Mouse (Mus musculus): ENCODE data around the gene Orai3. TPM values are rescaled to one million over a fixed set of nuclear protein-coding genes. Genes with fewer than 3 reads are reported as not detected.
A peak's percentile ranks its signal among the peaks of the same experiment; 100 is the strongest.

Orai3 gene
- total and polyA plus RNA-seq, 3 experiments, result 10.3 to 16.9 (median 11.6) TPM

DNA sequence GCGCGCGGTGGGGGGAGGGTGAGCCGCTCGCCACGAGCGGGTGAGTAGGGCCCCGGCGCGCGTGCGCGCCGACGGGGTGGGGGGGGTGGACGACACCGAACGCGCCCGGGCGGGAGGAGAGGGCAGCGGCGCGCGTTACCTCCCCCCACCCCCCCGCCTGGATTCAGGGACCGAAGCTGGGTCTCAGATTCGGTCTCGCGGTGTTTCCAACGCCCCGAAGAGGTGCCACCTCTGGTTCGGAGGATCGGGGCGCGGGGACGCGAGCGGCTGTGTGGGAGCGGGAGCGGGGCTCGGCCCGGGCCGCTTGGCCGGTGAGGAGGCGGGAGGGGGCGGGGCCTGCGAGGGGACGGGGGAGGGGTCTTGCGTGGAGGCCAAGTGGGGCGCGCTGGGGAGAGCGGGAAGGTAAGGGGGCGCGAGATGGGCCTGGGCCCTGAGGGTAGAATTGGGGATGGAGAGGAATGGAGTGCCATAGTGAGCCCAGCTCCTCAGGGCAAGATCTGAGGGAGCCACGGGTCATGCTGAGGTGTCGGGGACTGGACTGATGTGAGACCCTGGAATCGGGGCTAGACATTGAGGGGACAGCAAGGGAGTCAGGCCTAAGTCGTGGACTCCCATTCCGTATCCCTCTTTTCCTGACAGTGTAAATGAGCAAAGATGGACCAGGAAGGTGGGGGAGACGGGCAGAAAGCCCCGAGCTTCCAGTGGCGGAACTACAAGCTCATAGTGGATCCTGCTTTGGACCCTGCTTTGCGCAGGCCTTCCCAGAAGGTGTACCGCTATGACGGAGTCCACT is 8.1 kb downstream of the Orai3 start:
- peak; percentile 51 for DNase-seq (ENCODE audit: extremely low read depth)
- Histone ChIP-seq H3K4me3 (replicated peaks in 1 of 3; ENCODE audit: low read depth in 2 of 3, low read length in 2 of 3, poor library complexity in 1 of 3) (peak overlapping the region; percentile 57 to 92 (median 67)), H3K27ac (ENCODE audit: insufficient read depth, low read depth) (peak overlapping the region; percentile 94), H3K79me2 (replicated peaks; ENCODE audit: control insufficient read depth, extremely low read depth, insufficient read depth, poor library complexity, severe bottlenecking) (peaks cover 23% of the 10 kb centered on the region), H3K4me1 (ENCODE audit: control insufficient read depth in 1 of 2, insufficient read depth in 2 of 2) (peaks cover 9 to 44% of the 10 kb centered on the region in 2 experiments), H3K4me2 (ENCODE audit: insufficient read depth, low read depth, poor library complexity, severe bottlenecking) (peak overlapping the region; percentile 41), H3K27me3 (replicated peaks) (no peaks in the 10 kb centered on the region), H3K9ac (ENCODE audit: insufficient read depth, low read depth) (peak overlapping the region; percentile 98), H3K36me3 (replicated peaks in 1 of 2; ENCODE audit: control insufficient read depth in 1 of 2, insufficient read depth in 1 of 2, low read length in 1 of 2) (peaks cover 25 to 60% of the 10 kb centered on the region in 2 experiments), H3K9me3 (replicated peaks; ENCODE audit: low read length) (no peaks in the 10 kb centered on the region)
- TF ChIP-seq RCOR1 (conservative IDR thresholded peaks at IDR 0.05; ENCODE audit: low read depth, low read length) (no peak), ZKSCAN1 (IDR thresholded peaks at IDR 0.05; ENCODE audit: borderline replicate concordance, low read depth, low read length) (no peak), MEF2A (IDR thresholded peaks at IDR 0.05; ENCODE audit: borderline replicate concordance, low read depth, low read length) (no peak), ZC3H11A (IDR thresholded peaks at IDR 0.05; ENCODE audit: low read depth, low read length) (no peak), MYC (IDR thresholded peaks at IDR 0.05; ENCODE audit: low read depth, low read length) (no peak), USF2 (conservative IDR thresholded peaks at IDR 0.05; ENCODE audit: low read depth, low read length) (no peak), POLR2A (IDR thresholded peaks at IDR 0.05; ENCODE audit: low read depth, low read length) (peak; percentile 60; the same call in 1 of the 2 replicates), NELFE (IDR thresholded peaks at IDR 0.05; ENCODE audit: low read depth, low read length) (peak; percentile 48; the same call in 1 of the 2 replicates), CHD2 (IDR thresholded peaks at IDR 0.05; ENCODE audit: low read length) (no peak; the same call in 1 of the 2 replicates), NRF1 (IDR thresholded peaks at IDR 0.05; ENCODE audit: low read depth, low read length) (peak; percentile 63), ZMIZ1 (IDR thresholded peaks at IDR 0.05; ENCODE audit: low read depth, low read length) (peak; percentile 59; the same call in 1 of the 2 replicates), SIN3A (IDR thresholded peaks at IDR 0.05; ENCODE audit: low read length) (0 out of 2 replicates have a peak, but pooled peaks have one; percentile 12), SMC3 (IDR thresholded peaks at IDR 0.05; ENCODE audit: low read depth, low read length) (no peak), PAX5 (IDR thresholded peaks at IDR 0.05; ENCODE audit: low read length) (no peak), CTCF (conservative IDR thresholded peaks at IDR 0.05 in 1 of 2, IDR thresholded peaks at IDR 0.05 in 1 of 2; ENCODE audit: low read depth in 2 of 2, low read length in 2 of 2) (no peak), ZNF384 (IDR thresholded peaks at IDR 0.05; ENCODE audit: low read depth, low read length) (no peak), MXI1 (IDR thresholded peaks at IDR 0.05; ENCODE audit: low read depth, low read length) (0 out of 2 replicates have a peak, but pooled peaks have one; percentile 8)
- dilution Hi-C loops (cut with MboI; ENCODE audit: extremely low pct_ligation_motif_present, extremely low pct_unique_long_range_greater_than_20kb, low sequenced_read_pairs), result no loop called here
- in situ Hi-C loops (cut with MboI; ENCODE audit: low pct_ligation_motif_present, low pct_unique_long_range_greater_than_20kb, low sequenced_read_pairs), result loop anchor here (5.0 to 25.0 kb wide), 4 partner anchors 40 to 995 kb away; partner anchors contain the start of genes Cdipt, Cdiptos, Prss8 and Tbx6

DNA sequence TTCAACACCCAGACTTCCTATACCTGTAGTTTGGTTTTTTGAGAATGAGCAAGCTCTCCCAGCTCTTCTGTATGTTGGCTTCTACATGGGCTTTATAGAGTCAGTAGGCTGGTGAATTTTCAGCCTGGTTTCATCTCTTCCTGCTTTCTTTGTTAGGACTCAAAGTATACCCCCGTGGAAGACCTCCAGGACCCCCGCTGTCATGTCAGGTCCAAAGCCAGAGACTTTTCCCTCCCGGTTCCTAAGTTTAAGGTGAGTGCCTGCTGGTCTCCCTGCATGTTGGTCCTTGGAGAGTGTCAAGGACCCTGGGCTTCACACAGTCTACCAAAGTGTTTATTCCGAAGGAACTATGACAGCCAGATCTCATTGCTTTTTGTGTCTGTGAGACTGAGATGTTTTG is 8.7 kb downstream of the Orai3 start:
- no peak for DNase-seq (ENCODE audit: extremely low read depth)
- H3K27ac ChIP-seq (ENCODE audit: insufficient read depth, low read depth), result no peak overlapping the region
- TF ChIP-seq SIN3A (IDR thresholded peaks at IDR 0.05; ENCODE audit: low read length) (no peak), SMC3 (IDR thresholded peaks at IDR 0.05; ENCODE audit: low read depth, low read length) (no peak), RCOR1 (conservative IDR thresholded peaks at IDR 0.05; ENCODE audit: low read depth, low read length) (no peak), GABPA (IDR thresholded peaks at IDR 0.05; ENCODE audit: insufficient replicate concordance, low read depth, low read length) (no peak), ZC3H11A (IDR thresholded peaks at IDR 0.05; ENCODE audit: low read depth, low read length) (no peak), ZKSCAN1 (IDR thresholded peaks at IDR 0.05; ENCODE audit: borderline replicate concordance, low read depth, low read length) (no peak), TCF12 (IDR thresholded peaks at IDR 0.05; ENCODE audit: low read depth, low read length) (no peak), NELFE (IDR thresholded peaks at IDR 0.05; ENCODE audit: low read depth, low read length) (no peak), IRF4 (IDR thresholded peaks at IDR 0.05; ENCODE audit: low read depth, low read length) (no peak), KAT2A (IDR thresholded peaks at IDR 0.05; ENCODE audit: insufficient replicate concordance, low read length) (no peak), PAX5 (IDR thresholded peaks at IDR 0.05; ENCODE audit: low read length) (no peak), ELF1 (IDR thresholded peaks at IDR 0.05; ENCODE audit: low read depth, low read length) (no peak), E2F4 (IDR thresholded peaks at IDR 0.05; ENCODE audit: insufficient replicate concordance, low read depth, low read length) (no peak), CTCF (conservative IDR thresholded peaks at IDR 0.05 in 1 of 2, IDR thresholded peaks at IDR 0.05 in 1 of 2; ENCODE audit: low read depth in 2 of 2, low read length in 2 of 2) (no peak), MXI1 (IDR thresholded peaks at IDR 0.05; ENCODE audit: low read depth, low read length) (no peak)
- H3K79me2 ChIP-seq (replicated peaks; ENCODE audit: control insufficient read depth, extremely low read depth, insufficient read depth, poor library complexity, severe bottlenecking), result peaks cover 23% of the 10 kb centered on the region
- peaks cover 8 to 38% of the 10 kb centered on the region in 2 experiments for H3K4me1 ChIP-seq (ENCODE audit: control insufficient read depth in 1 of 2, insufficient read depth in 2 of 2)
- peaks cover 25 to 64% of the 10 kb centered on the region in 2 experiments for H3K36me3 ChIP-seq (replicated peaks in 1 of 2; ENCODE audit: control insufficient read depth in 1 of 2, insufficient read depth in 1 of 2, low read length in 1 of 2)
- in situ Hi-C loops (cut with MboI; ENCODE audit: low pct_ligation_motif_present, low pct_unique_long_range_greater_than_20kb, low sequenced_read_pairs), result loop anchor here (5.0 to 25.0 kb wide), 4 partner anchors 39 to 996 kb away; partner anchors contain the start of genes Cdipt, Cdiptos, Prss8 and Tbx6
- peak overlapping the region; percentile 41 for H3K4me2 ChIP-seq (ENCODE audit: insufficient read depth, low read depth, poor library complexity, severe bottlenecking)
- H3K9me3 ChIP-seq (replicated peaks; ENCODE audit: low read length), result no peaks in the 10 kb centered on the region
- dilution Hi-C loops (cut with MboI; ENCODE audit: extremely low pct_ligation_motif_present, extremely low pct_unique_long_range_greater_than_20kb, low sequenced_read_pairs), result no loop called here
- H3K4me3 ChIP-seq (replicated peaks in 1 of 3; ENCODE audit: low read depth in 2 of 3, low read length in 2 of 3, poor library complexity in 1 of 3), result peak overlapping the region; percentile 57 to 92 (median 67)
- H3K9ac ChIP-seq (ENCODE audit: insufficient read depth, low read depth), result peak overlapping the region; percentile 98; the same call in 1 of the 2 replicates
- H3K27me3 ChIP-seq (replicated peaks), result no peaks in the 10 kb centered on the region

Measured in CH12.LX (cell line).